Mouse (Mus musculus) gonadal fat pad, adult 2 months (tissue): Measurements from ENCODE around the gene Med23. TPM values are rescaled to one million over a fixed set of nuclear protein-coding genes. Genes with fewer than 3 reads are reported as not detected.

Experiments used
- DNase-seq: peaks from one replicate; pipeline ENCODE4 v3.0.0-alpha.2; 2012; ENCODE audit warnings: low read depth
- polyA plus RNA-seq: library from polyadenylated mRNA; depleted of rRNA; stranded (reverse); fragments of >200 nt; gene quantifications from 2 replicates; pipeline ENCODE4 v1.2.3, GENCODE M21; 2012; rRNA removed

The Med23 gene
- polyA plus RNA-seq, 1 experiment, result 17.5 TPM

DNA sequence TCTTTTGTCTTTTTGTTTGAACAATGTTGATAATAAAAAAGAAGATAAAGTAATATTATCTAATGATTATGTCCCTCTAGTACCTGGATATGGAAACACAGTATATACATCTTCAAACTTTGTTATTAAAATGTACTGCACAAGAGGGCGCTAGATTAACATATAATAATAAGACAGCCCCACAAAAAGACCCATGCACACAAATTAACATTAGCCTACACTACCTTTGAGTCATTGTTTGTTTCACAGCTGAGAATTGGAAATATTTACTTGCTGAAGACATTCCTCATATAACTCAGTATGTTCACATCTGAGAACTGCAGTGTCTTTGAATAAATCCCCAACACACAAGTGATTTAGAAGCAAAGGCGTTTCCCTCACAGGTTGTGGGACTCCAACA, 91.3 kb downstream of the Med23 start:
- no peak for DNase-seq

DNA sequence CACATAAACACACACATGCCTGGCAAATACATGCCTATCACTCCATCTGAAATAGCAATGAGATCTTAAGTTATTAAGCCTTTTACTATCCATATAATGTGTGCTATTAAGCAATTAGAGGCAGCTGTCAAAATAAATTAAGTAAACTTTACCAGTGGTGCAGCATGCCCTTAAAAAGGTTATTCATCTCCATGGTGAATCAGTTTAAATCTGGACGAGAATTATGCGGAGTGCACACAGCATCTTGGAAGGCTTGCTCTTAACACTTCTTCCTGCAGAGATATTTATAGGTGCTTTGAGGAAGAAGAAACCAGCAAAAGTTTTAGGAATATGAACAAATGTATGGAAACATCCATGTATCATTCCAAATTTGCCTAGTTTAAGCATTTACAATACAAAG, 92.1 kb downstream of the Med23 start:
- DNase-seq, result no peak

Other genes with a start within 250 kb of the Med23 start
- 59.9 and 106 TPM in 2 replicates for gene Enpp1, start 157.8 kb upstream of the Med23 start, polyA plus RNA-seq
- 2.4 and 2.5 TPM in 2 replicates for gene Enpp3, start 27.2 kb upstream of the Med23 start, polyA plus RNA-seq
- gene Arg1, start 57.5 kb downstream of the Med23 start, polyA plus RNA-seq, result 0.57 and 0.88 TPM in 2 replicates